Mouse (Mus musculus) CD8-positive naive resting alpha-beta T cell, adult 57 days (primary cell): ENCODE data around the gene Cep44. TPM values are rescaled to one million over a fixed set of nuclear protein-coding genes. Genes with fewer than 3 reads are reported as not detected.

ENCODE experiments used
- total RNA-seq: library from RNA; stranded (reverse); gene quantifications from one replicate; pipeline ENCODE4 v1.2.4, GENCODE M21; 2023

Cep44 gene
- 35.5 TPM for total RNA-seq

GRCm38 (mm10) chr8:56550558-56551360, at the start of gene Cep44, which contains the start of gene Fbxo8:
Gene Cep44 (minus strand): TSS chr8:56551047.
Gene Fbxo8 (plus strand): TSS chr8:56551090.

Other genes with a start within 250 kb of the Cep44 start
- gene Fbxo8, start within 50 bp of the Cep44 start, total RNA-seq, result 35.6 TPM